In the genomic region with DNA sequence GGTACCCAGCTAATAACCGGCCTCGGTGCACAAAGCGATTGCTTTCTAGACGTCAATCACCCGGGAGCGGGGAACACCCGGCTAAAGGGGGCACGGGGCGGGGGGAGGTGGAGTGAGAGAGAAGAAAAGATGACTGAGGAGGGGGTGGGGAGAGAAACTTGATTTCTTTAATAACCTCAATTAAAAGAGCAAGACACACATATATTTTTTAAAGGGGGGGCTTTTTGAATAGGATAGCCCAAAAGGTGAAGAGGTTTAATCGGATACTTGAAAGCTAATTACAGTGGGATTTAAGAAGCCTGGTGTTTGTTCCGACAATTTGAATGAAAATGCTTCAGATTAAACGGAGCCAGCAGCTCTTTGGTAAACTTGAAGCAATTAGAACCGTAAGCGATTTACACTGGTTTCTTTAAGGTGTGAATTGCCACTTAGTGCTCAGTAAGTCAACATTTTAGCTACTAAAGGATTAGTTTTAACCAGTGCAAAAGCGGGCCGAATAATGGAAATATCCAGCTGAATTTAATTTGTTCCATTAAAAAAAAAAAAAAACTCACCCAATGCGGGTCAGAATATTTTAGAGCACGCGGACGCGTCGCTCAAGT, we compare ENCODE assay signal across 10 mouse cellular contexts. TPM values are rescaled to one million over a fixed set of nuclear protein-coding genes. Genes with fewer than 3 reads are reported as not detected.
DNase-seq lines count a peak whose midpoint lies in the region; ATAC-seq and TF ChIP-seq lines count a peak whose summit lies in the region.
"Had no signal": no experiment of that assay in that cellular context is flagged by ENCODE, and none has a peak within 500 bp of the region (broad histone marks: within the 10 kb centered on the region; RNA-seq: fewer than 3 reads in every experiment).

No protein-coding gene starts in this region.

- TF ChIP-seq CTCF in lung, embryonic 14.5 days (IDR thresholded peaks at IDR 0.05; ENCODE audit: low read depth): no peak
- TF ChIP-seq CTCF in embryonic fibroblast, embryonic 13.5 days (IDR thresholded peaks at IDR 0.05; ENCODE audit: borderline replicate concordance, insufficient read depth, low read length): no peak
- TF ChIP-seq CTCF in small intestine, adult 2 months (IDR thresholded peaks at IDR 0.05; ENCODE audit: extremely low read depth, insufficient read length, insufficient replicate concordance, low read depth, low read length): no peak

- TF ChIP-seq POLR2A in embryonic fibroblast, embryonic 13.5 days (IDR thresholded peaks at IDR 0.05; ENCODE audit: low read depth, low read length): no peak
- no peak for TF ChIP-seq POLR2A in small intestine, adult 2 months (IDR thresholded peaks at IDR 0.05; ENCODE audit: low read depth, low read length)

- no peaks in the 10 kb centered on the region for H3K4me1 ChIP-seq in lung, embryonic 14.5 days (ENCODE audit: insufficient read depth)
- H3K4me1 ChIP-seq in embryonic fibroblast, embryonic 13.5 days (ENCODE audit: control insufficient read depth, insufficient read depth, low read length): no peaks in the 10 kb centered on the region
- peaks cover 36% of the 10 kb centered on the region for H3K4me1 ChIP-seq in limb, embryonic 12.5 days (replicated peaks)
- H3K4me1 ChIP-seq in small intestine, adult 2 months (ENCODE audit: control insufficient read depth, insufficient read depth, insufficient read length, low read length): peaks cover 3% of the 10 kb centered on the region

- no peaks in the 10 kb centered on the region for H3K9me3 ChIP-seq in lung, embryonic 14.5 days (ENCODE audit: low read depth, low read length)
- H3K9me3 ChIP-seq in limb, embryonic 12.5 days: no peaks in the 10 kb centered on the region

- peak overlapping the region; percentile 35 for H3K4me3 ChIP-seq in lung, embryonic 14.5 days (ENCODE audit: low read depth, low read length)
- peak overlapping the region; percentile 13 for H3K4me3 ChIP-seq in embryonic fibroblast, embryonic 13.5 days (ENCODE audit: insufficient read depth, low read length)
- H3K4me3 ChIP-seq in limb, embryonic 12.5 days (replicated peaks): peak overlapping the region; percentile 46
- peak overlapping the region; percentile 49 for H3K4me3 ChIP-seq in small intestine, adult 2 months (ENCODE audit: low read depth, low read length)

- no peak for ATAC-seq in lung, embryonic 14.5 days (ENCODE audit: insufficient read depth)
- ATAC-seq in limb, embryonic 12.5 days (ENCODE audit: insufficient number of reproducible peaks, insufficient read depth, low FRiP score, low TSS enrichment, low read depth): no peak

- H3K4me2 ChIP-seq in lung, embryonic 14.5 days: peak overlapping the region; percentile 66
- H3K4me2 ChIP-seq in limb, embryonic 12.5 days: peak overlapping the region; percentile 78

- H3K36me3 ChIP-seq in lung, embryonic 14.5 days (ENCODE audit: insufficient read depth): no peaks in the 10 kb centered on the region
- H3K36me3 ChIP-seq in limb, embryonic 12.5 days: no peaks in the 10 kb centered on the region
- H3K36me3 ChIP-seq in small intestine, adult 2 months (ENCODE audit: control insufficient read depth, insufficient read depth, low read length): no peaks in the 10 kb centered on the region

- H3K9ac ChIP-seq in lung, embryonic 14.5 days: no peak overlapping the region
- peak overlapping the region; percentile 49 for H3K9ac ChIP-seq in limb, embryonic 12.5 days (replicated peaks)
- H3K9ac ChIP-seq: liver, embryonic 14.5 days had no signal

- no peak overlapping the region for H3K27ac ChIP-seq in lung, embryonic 14.5 days (ENCODE audit: low read depth)
- H3K27ac ChIP-seq in embryonic fibroblast, embryonic 13.5 days (ENCODE audit: insufficient read depth, low read length): no peak overlapping the region
- no peak overlapping the region for H3K27ac ChIP-seq in limb, embryonic 12.5 days
- H3K27ac ChIP-seq in small intestine, adult 2 months (ENCODE audit: insufficient read depth, low read depth, low read length): no peak overlapping the region
- H3K27ac ChIP-seq: liver, embryonic 14.5 days had no signal

- peaks cover 94% of the 10 kb centered on the region for H3K27me3 ChIP-seq in lung, embryonic 14.5 days (ENCODE audit: insufficient read depth, low read length)
- H3K27me3 ChIP-seq in limb, embryonic 12.5 days: peaks cover 89% of the 10 kb centered on the region
- H3K27me3 ChIP-seq in small intestine, adult 2 months (ENCODE audit: control insufficient read depth, insufficient read depth, low read length): peaks cover 67% of the 10 kb centered on the region

- WGBS in lung, embryonic 14.5 days: 1% methylated on average over 22 of the region's 22 CpGs
- WGBS in limb, embryonic 12.5 days: 1% methylated on average over 22 of the region's 22 CpGs
- WGBS in small intestine, adult 2 months: 3% methylated on average over 22 of the region's 22 CpGs

- peak; percentile 31 for DNase-seq in lung, embryonic 14.5 days
- DNase-seq in lung, adult 18-20 months: no peak
- no peak for DNase-seq in cerebellum, adult 11-12 months
- no peak for DNase-seq in right cerebral cortex, postnatal 25 days
- DNase-seq in testis, postnatal 10 days (ENCODE audit: low spot score): no peak
- DNase-seq: thymus, postnatal 25 days had no signal

RNA-seq across cellular contexts. Expression of a gene that starts 1.6 kb away (rescaled TPM):
- polyA plus RNA-seq in lung, embryonic 14.5 days (2014; fragmentation: Nextera tagmentation; extraction: Ambion mirVana): not detected in 2 replicates
- polyA plus RNA-seq in embryonic fibroblast, embryonic 13.5 days (2011; ENCODE audit: insufficient read length, low read depth, missing spikeins): 2.0 and 7.8 TPM in 2 replicates
- 0.36 and 0.79 TPM in 2 replicates for polyA plus RNA-seq in limb, embryonic 12.5 days (2016; fragmentation: Nextera tagmentation; extraction: Ambion mirVana)
- not detected in 2 replicates for polyA plus RNA-seq in small intestine, adult 2 months (2012; rRNA removed)
